ENCODE assay signal across 13 mouse cellular contexts in the genomic region with DNA sequence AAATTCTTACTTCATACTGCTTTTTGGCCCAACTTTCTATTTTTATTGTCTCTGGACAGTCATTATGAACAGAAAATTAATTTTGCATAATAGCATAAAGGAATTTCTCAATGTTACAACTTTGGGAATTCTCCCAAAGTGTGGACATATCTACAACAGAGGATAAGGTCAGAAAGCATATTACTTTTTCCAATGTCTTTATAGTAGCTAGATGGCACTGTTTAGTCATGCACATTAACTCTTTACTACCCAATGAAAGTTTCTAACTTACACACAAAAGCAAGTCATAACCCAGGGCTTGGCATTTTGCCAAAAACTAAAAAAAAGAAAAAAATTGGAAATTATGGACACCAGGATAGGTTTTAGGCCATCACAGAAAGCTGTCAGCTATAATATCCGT.
"Had no signal": no experiment of that assay in that cellular context is flagged by ENCODE, and none has a peak within 500 bp of the region (broad histone marks: within the 10 kb centered on the region; RNA-seq: fewer than 3 reads in every experiment).

No protein-coding gene starts in this region.

- H3K27ac ChIP-seq: limb, embryonic 13.5 days; liver, embryonic 14.5 days; neural tube, embryonic 12.5 days had no signal

- H3K4me3 ChIP-seq: limb, embryonic 13.5 days; neural tube, embryonic 12.5 days had no signal

- H3K4me1 ChIP-seq: limb, embryonic 13.5 days; neural tube, embryonic 12.5 days had no signal

- H3K27me3 ChIP-seq: limb, embryonic 13.5 days; neural tube, embryonic 12.5 days had no signal

- H3K9ac ChIP-seq: limb, embryonic 13.5 days; liver, embryonic 14.5 days; neural tube, embryonic 12.5 days had no signal

- H3K9me3 ChIP-seq: limb, embryonic 13.5 days; neural tube, embryonic 12.5 days had no signal

- H3K4me2 ChIP-seq: limb, embryonic 13.5 days; neural tube, embryonic 12.5 days had no signal

- DNase-seq: kidney, adult 2 months; kidney, postnatal 36 days; left cerebral cortex, postnatal 4 days; lung, adult 2 months; lung, postnatal 36 days; midbrain, embryonic 14.5 days; right cerebral cortex, postnatal 4 days; spleen, adult 18-20 months; thymus, adult 2 months; thymus, postnatal 25 days had no signal
